Mouse (Mus musculus) layer of hippocampus, postnatal 25 days (tissue): ENCODE results near the gene Cdv3. TPM values are rescaled to one million over a fixed set of nuclear protein-coding genes. Genes with fewer than 3 reads are reported as not detected.

Source experiments
- DNase-seq, 2 experiments: peaks; one replicate each; pipeline ENCODE4 v3.0.0; 2022; ENCODE audit warnings: mixed read lengths in 2 of 2, low spot score in 1 of 2; ENCODE audit errors: extremely low spot score in 1 of 2
- total RNA-seq, 2 experiments: library from RNA; stranded (reverse); gene quantifications; 2 replicates each; pipeline ENCODE4 v1.2.3; 2021

The Cdv3 gene
- total RNA-seq, 2 experiments from 2014 or later = 65.9 to 70.4 TPM

- peak in 1 of 2 experiments; percentile 17 for DNase-seq
Measured at GRCm38 (mm10) chr9:103305332-103306041, 60.2 kb downstream of the Cdv3 start.

- DNase-seq = peak; percentile 86 to 89
Measured at GRCm38 (mm10) chr9:103304927-103305326, 60.7 kb downstream of the Cdv3 start, which contains the start of the genes 1300017J02Rik and Topbp1. TSS of gene 1300017J02Rik (minus strand) at chr9:103305082. TSS of gene Topbp1 (plus strand) at chr9:103305215.

Other genes starting within 250 kb of the Cdv3 start
- 10 to 100 TPM; 20.5 to 22.4 TPM for gene Srprb, start 163.7 kb downstream of the Cdv3 start, total RNA-seq
- gene Gm20425, start 135.5 kb downstream of the Cdv3 start, total RNA-seq = 10 to 100 TPM in 1 of 2 experiments, 1 to 10 TPM in 1; 6.6 to 11.5 TPM
- gene Trf, start 135.4 kb downstream of the Cdv3 start, total RNA-seq = 100 to 1,000 TPM; 174 to 257 TPM
- 1 to 10 TPM in 1 of 2 experiments, under 1 TPM in 1; 0.66 to 1.3 TPM for gene 1300017J02Rik, start 60.8 kb downstream of the Cdv3 start, total RNA-seq
- gene Topbp1, start 60.6 kb downstream of the Cdv3 start, total RNA-seq = 10 to 100 TPM; 19.6 to 22.8 TPM
- gene Bfsp2, start 114.6 kb upstream of the Cdv3 start, total RNA-seq = 1 to 10 TPM; 6.0 to 8.1 TPM